Mouse (Mus musculus): ENCODE results near the gene Atg4c. TPM values are rescaled to one million over a fixed set of nuclear protein-coding genes. Genes with fewer than 3 reads are reported as not detected.

Atg4c gene
- polyA plus RNA-seq, 2 experiments, result 2.3 to 3.9 TPM

- no peak overlapping the region for H3K27ac ChIP-seq
- H3K9ac ChIP-seq (replicated peaks), result no peak overlapping the region
- DNase-seq (ENCODE audit: low read depth in 3 of 3, low spot score in 3 of 3) (no peak), ATAC-seq (ENCODE audit: insufficient read depth) (no peak)
- no peaks in the 10 kb centered on the region for H3K4me1 ChIP-seq (replicated peaks; ENCODE audit: control insufficient read depth in 2 of 2, insufficient read depth in 2 of 2, low read length in 1 of 2)
- no peak for TF ChIP-seq EP300 (IDR thresholded peaks at IDR 0.05; ENCODE audit: low read depth)
- TF ChIP-seq CTCF (IDR thresholded peaks at IDR 0.05; ENCODE audit: low read depth), result no peak
- no peaks in the 10 kb centered on the region for H3K36me3 ChIP-seq (replicated peaks; ENCODE audit: control insufficient read depth, insufficient read depth, low read depth)
- H3K4me3 ChIP-seq (ENCODE audit: insufficient read depth in 1 of 2, low read depth in 2 of 2, low read length in 2 of 2), result no peak overlapping the region
- 44% methylated on average over 2 of the region's 2 CpGs for WGBS (ENCODE audit: insufficient replicate concordance)
- no peaks in the 10 kb centered on the region for H3K9me3 ChIP-seq (ENCODE audit: control insufficient read depth, low read length)
- H3K27me3 ChIP-seq (ENCODE audit: control insufficient read depth, insufficient read depth, low read length), result no peaks in the 10 kb centered on the region
- H3K4me2 ChIP-seq (ENCODE audit: low read depth), result no peak overlapping the region
Measured at GRCm38 (mm10) chr4:99224790-99225189, 31.1 kb downstream of the Atg4c start.

- Histone ChIP-seq H3K27me3 (ENCODE audit: control insufficient read depth, insufficient read depth, low read length) (no peaks in the 10 kb centered on the region), H3K4me2 (ENCODE audit: low read depth) (no peak overlapping the region), H3K4me3 (ENCODE audit: insufficient read depth in 1 of 2, low read depth in 2 of 2, low read length in 2 of 2) (no peak overlapping the region), H3K9ac (replicated peaks) (no peak overlapping the region), H3K36me3 (replicated peaks; ENCODE audit: control insufficient read depth, insufficient read depth, low read depth) (no peaks in the 10 kb centered on the region), H3K27ac (no peak overlapping the region), H3K4me1 (replicated peaks; ENCODE audit: control insufficient read depth in 2 of 2, insufficient read depth in 2 of 2, low read length in 1 of 2) (no peaks in the 10 kb centered on the region), H3K9me3 (ENCODE audit: control insufficient read depth, low read length) (no peaks in the 10 kb centered on the region)
- TF ChIP-seq EP300 (IDR thresholded peaks at IDR 0.05; ENCODE audit: low read depth), result no peak
- no peak for TF ChIP-seq CTCF (IDR thresholded peaks at IDR 0.05; ENCODE audit: low read depth)
- DNase-seq (ENCODE audit: low read depth in 3 of 3, low spot score in 3 of 3) (no peak), ATAC-seq (ENCODE audit: insufficient read depth) (no peak)
- WGBS (ENCODE audit: insufficient replicate concordance), result 74% methylated on average over 6 of the region's 6 CpGs
Measured at GRCm38 (mm10) chr4:99227226-99227625, 33.5 kb downstream of the Atg4c start.

GRCm38 (mm10) chr4:99229371-99229770 lies 35.6 kb downstream of the Atg4c start:
- Histone ChIP-seq H3K27ac (no peak overlapping the region), H3K4me1 (replicated peaks; ENCODE audit: control insufficient read depth in 2 of 2, insufficient read depth in 2 of 2, low read length in 1 of 2) (no peaks in the 10 kb centered on the region), H3K9me3 (ENCODE audit: control insufficient read depth, low read length) (no peaks in the 10 kb centered on the region), H3K36me3 (replicated peaks; ENCODE audit: control insufficient read depth, insufficient read depth, low read depth) (no peaks in the 10 kb centered on the region), H3K9ac (replicated peaks) (no peak overlapping the region), H3K4me3 (ENCODE audit: insufficient read depth in 1 of 2, low read depth in 2 of 2, low read length in 2 of 2) (no peak overlapping the region), H3K27me3 (ENCODE audit: control insufficient read depth, insufficient read depth, low read length) (no peaks in the 10 kb centered on the region), H3K4me2 (ENCODE audit: low read depth) (no peak overlapping the region)
- 77% methylated on average over 8 of the region's 8 CpGs for WGBS (ENCODE audit: insufficient replicate concordance)
- ATAC-seq (ENCODE audit: insufficient read depth) (no peak), DNase-seq (ENCODE audit: low read depth in 3 of 3, low spot score in 3 of 3) (no peak)
- no peak for TF ChIP-seq EP300 (IDR thresholded peaks at IDR 0.05; ENCODE audit: low read depth)
- no peak for TF ChIP-seq CTCF (IDR thresholded peaks at IDR 0.05; ENCODE audit: low read depth)

- Histone ChIP-seq H3K4me2 (ENCODE audit: low read depth) (no peak overlapping the region), H3K27me3 (ENCODE audit: control insufficient read depth, insufficient read depth, low read length) (no peaks in the 10 kb centered on the region), H3K4me1 (replicated peaks; ENCODE audit: control insufficient read depth in 2 of 2, insufficient read depth in 2 of 2, low read length in 1 of 2) (no peaks in the 10 kb centered on the region), H3K36me3 (replicated peaks; ENCODE audit: control insufficient read depth, insufficient read depth, low read depth) (no peaks in the 10 kb centered on the region), H3K27ac (no peak overlapping the region), H3K9ac (replicated peaks) (no peak overlapping the region), H3K4me3 (ENCODE audit: insufficient read depth in 1 of 2, low read depth in 2 of 2, low read length in 2 of 2) (no peak overlapping the region), H3K9me3 (ENCODE audit: control insufficient read depth, low read length) (no peaks in the 10 kb centered on the region)
- TF ChIP-seq EP300 (IDR thresholded peaks at IDR 0.05; ENCODE audit: low read depth) (no peak), CTCF (IDR thresholded peaks at IDR 0.05; ENCODE audit: low read depth) (peak; percentile 49; the same call in 1 of the 2 replicates)
- 83% methylated on average over 8 of the region's 8 CpGs for WGBS (ENCODE audit: insufficient replicate concordance)
- ATAC-seq (ENCODE audit: insufficient read depth) (no peak), DNase-seq (ENCODE audit: low read depth in 3 of 3, low spot score in 3 of 3) (peak; percentile 9 to 16 (median 10))
Measured at GRCm38 (mm10) chr4:99235203-99235856, 41.6 kb downstream of the Atg4c start.

GRCm38 (mm10) chr4:99238305-99238704 lies 44.6 kb downstream of the Atg4c start:
- Histone ChIP-seq H3K4me2 (ENCODE audit: low read depth) (no peak overlapping the region), H3K4me3 (ENCODE audit: insufficient read depth in 1 of 2, low read depth in 2 of 2, low read length in 2 of 2) (no peak overlapping the region), H3K27me3 (ENCODE audit: control insufficient read depth, insufficient read depth, low read length) (no peaks in the 10 kb centered on the region), H3K9ac (replicated peaks) (no peak overlapping the region), H3K4me1 (replicated peaks; ENCODE audit: control insufficient read depth in 2 of 2, insufficient read depth in 2 of 2, low read length in 1 of 2) (no peaks in the 10 kb centered on the region), H3K36me3 (replicated peaks; ENCODE audit: control insufficient read depth, insufficient read depth, low read depth) (no peaks in the 10 kb centered on the region), H3K27ac (no peak overlapping the region), H3K9me3 (ENCODE audit: control insufficient read depth, low read length) (no peaks in the 10 kb centered on the region)
- ATAC-seq (ENCODE audit: insufficient read depth) (no peak), DNase-seq (ENCODE audit: low read depth in 3 of 3, low spot score in 3 of 3) (no peak)
- TF ChIP-seq CTCF (IDR thresholded peaks at IDR 0.05; ENCODE audit: low read depth) (peak; percentile 47), EP300 (IDR thresholded peaks at IDR 0.05; ENCODE audit: low read depth) (no peak)
- 82% methylated on average over 2 of the region's 2 CpGs for WGBS (ENCODE audit: insufficient replicate concordance)
